Mouse (Mus musculus) ES-E14 (cell line): ENCODE data around the gene Mcm3ap. TPM values are rescaled to one million over a fixed set of nuclear protein-coding genes. Genes with fewer than 3 reads are reported as not detected.

Experiments used
- DNase-seq: peaks from one replicate; pipeline ENCODE4 v3.0.0-alpha.2; 2013; ENCODE audit warnings: low read depth, low spot score
- H3K27ac ChIP-seq: 2 replicates; pipeline ENCODE4 v1.5.1; 2012; ENCODE audit warnings: low read depth, mild to moderate bottlenecking, low read length, moderate library complexity, mixed read lengths; ENCODE audit not compliant: poor library complexity, insufficient read depth, severe bottlenecking
- H3K36me3 ChIP-seq: 2 replicates; pipeline ENCODE4 v1.6.1; 2012; ENCODE audit warnings: mild to moderate bottlenecking, low read length, moderate library complexity, mixed read lengths; ENCODE audit not compliant: control insufficient read depth, poor library complexity, insufficient read depth, severe bottlenecking
- H3K4me1 ChIP-seq, 2 experiments: fragments of 150-350 bp in 1 of 2; sonication (generic) in 1 of 2; 2 replicates each; pipeline ENCODE4 v1.6.1; 2012; ENCODE audit warnings: low read length in 2 of 2, mild to moderate bottlenecking in 1 of 2, mixed read lengths in 1 of 2; ENCODE audit not compliant: control insufficient read depth in 2 of 2, insufficient read depth in 2 of 2, poor library complexity in 1 of 2
- H3K4me3 ChIP-seq, 2 experiments: fragments of 150-350 bp in 1 of 2; sonication (generic) in 1 of 2; 2 replicates each; pipeline ENCODE4 v1.5.1; 2012; ENCODE audit warnings: low read length in 2 of 2, low read depth in 1 of 2, mild to moderate bottlenecking in 1 of 2, mixed read lengths in 1 of 2; ENCODE audit not compliant: insufficient read depth in 1 of 2, poor library complexity in 1 of 2, severe bottlenecking in 1 of 2
- H3K9ac ChIP-seq: 2 replicates; pipeline ENCODE4 v1.6.1; 2012; ENCODE audit warnings: low read depth, mild to moderate bottlenecking, low read length, mixed read lengths; ENCODE audit not compliant: poor library complexity, insufficient read depth, severe bottlenecking
- H3K9me3 ChIP-seq: fragments of 150-350 bp; sonication (generic); 2 replicates; pipeline ENCODE4 v1.6.1; 2012; ENCODE audit warnings: low read depth, mild to moderate bottlenecking, low read length; ENCODE audit not compliant: control insufficient read depth, insufficient read depth
- CHD2 ChIP-seq: IDR thresholded peaks from 2 replicates; pipeline ENCODE4 v1.6.1; 2014; ENCODE audit warnings: mild to moderate bottlenecking, low read depth, low read length, inconsistent platforms
- HCFC1 ChIP-seq: IDR thresholded peaks from 2 replicates; pipeline ENCODE4 v1.6.1; 2012; ENCODE audit warnings: low read length, inconsistent platforms, borderline replicate concordance; ENCODE audit not compliant: insufficient read depth
- MAFK ChIP-seq: IDR thresholded peaks from 2 replicates; pipeline ENCODE4 v1.6.1; 2014; ENCODE audit warnings: mild to moderate bottlenecking, low read depth, low read length, inconsistent platforms; ENCODE audit not compliant: insufficient read depth
- ZC3H11A ChIP-seq: IDR thresholded peaks from 2 replicates; pipeline ENCODE4 v1.6.1; 2012; ENCODE audit warnings: low read depth, mild to moderate bottlenecking, inconsistent platforms, low read length, borderline replicate concordance
- ZNF384 ChIP-seq: IDR thresholded peaks from 2 replicates; pipeline ENCODE4 v1.6.1; 2012; ENCODE audit warnings: low read depth, low read length, inconsistent platforms
- in situ Hi-C, 2 experiments: fragments of 600-800 bp; cut with MboI; formaldehyde crosslinking; loops; one replicate each; pipeline ENCODE4 v1.15.1; 2025; ENCODE audit warnings: low sequenced_read_pairs in 2 of 2, inconsistent platforms in 1 of 2; ENCODE audit not compliant: unreplicated experiment in 2 of 2
- total RNA-seq: library from RNA; depleted of rRNA; stranded (reverse); fragments of 300-350 nt; gene quantifications from 2 replicates; pipeline ENCODE4 v1.2.3, GENCODE M21; 2012

The Mcm3ap gene
- total RNA-seq, 1 experiment, result 94.6 TPM

DNA sequence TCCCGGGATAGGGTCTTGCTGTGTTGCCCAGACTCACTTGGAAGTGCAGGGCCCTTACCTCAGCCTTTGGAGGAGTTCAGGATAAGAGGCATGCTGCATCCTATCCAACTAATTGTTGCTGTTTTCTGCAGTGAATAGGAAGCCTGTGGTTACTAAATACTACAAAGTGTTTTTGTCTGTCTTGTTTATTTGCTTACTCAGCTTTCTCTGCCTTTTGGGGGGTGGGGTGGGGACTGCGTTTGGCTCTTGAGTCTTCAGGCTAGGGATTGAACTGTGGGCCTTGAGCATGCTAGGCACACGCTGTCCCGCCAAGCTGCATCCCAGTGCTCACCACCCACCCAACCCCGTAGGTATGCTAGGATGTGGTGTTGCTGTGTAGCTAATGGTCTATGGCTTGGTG, 5.0 kb downstream of the Mcm3ap start:
- no peak overlapping the region for H3K4me3 ChIP-seq
- TF ChIP-seq MAFK (peak; percentile 64; the same call in 1 of the 2 replicates), ZC3H11A (no peak)
- no peak for DNase-seq
- in situ Hi-C loops, result no loop called here
- peaks cover 0 to 5% of the 10 kb centered on the region in 2 experiments; a peak in 1 of 4 replicates for H3K4me1 ChIP-seq
- no peaks in the 10 kb centered on the region for H3K9me3 ChIP-seq
- H3K36me3 ChIP-seq, result peaks cover 33% of the 10 kb centered on the region
- no peak overlapping the region for H3K27ac ChIP-seq
- no peak overlapping the region; the same call in 1 of the 2 replicates for H3K9ac ChIP-seq

- in situ Hi-C loops, result no loop called here
- Histone ChIP-seq H3K4me1 (no peaks in the 10 kb centered on the region; a peak in 1 of 4 replicates), H3K27ac (peak overlapping the region; percentile 64), H3K9me3 (no peaks in the 10 kb centered on the region), H3K36me3 (peaks cover 57% of the 10 kb centered on the region), H3K9ac (peak overlapping the region; percentile 69), H3K4me3 (peak overlapping the region; percentile 56 to 58)
- TF ChIP-seq ZNF384 (peak; percentile 5), CHD2 (no peak)
- no peak for DNase-seq
Measured at GRCm38 (mm10) chr10:76480851-76481250, 12.1 kb downstream of the Mcm3ap start.

DNA sequence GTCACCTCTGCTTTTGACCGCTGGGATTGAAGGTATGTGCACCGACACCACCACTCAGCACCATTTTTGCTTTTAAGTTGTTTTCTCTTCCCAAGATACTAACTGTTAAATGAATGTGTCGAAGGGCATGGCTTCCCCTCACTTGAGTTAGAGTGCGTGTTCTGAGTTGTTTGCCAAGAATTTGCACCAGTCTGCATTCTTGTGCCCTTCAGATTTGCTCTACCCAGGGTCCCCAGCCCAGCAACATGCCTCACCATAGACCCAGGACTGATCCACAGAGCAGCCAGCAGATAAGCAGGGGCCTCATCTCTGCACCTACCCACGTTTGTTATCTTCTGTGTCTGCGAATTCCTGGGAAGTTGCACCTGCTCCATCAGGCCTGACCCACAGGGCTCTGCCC, 12.8 kb downstream of the Mcm3ap start:
- peaks cover 59% of the 10 kb centered on the region for H3K36me3 ChIP-seq
- no peak for DNase-seq
- TF ChIP-seq CHD2 (no peak), MAFK (no peak), HCFC1 (no peak)

GRCm38 (mm10) chr10:76486302-76486701, 17.6 kb downstream of the Mcm3ap start:
- Histone ChIP-seq H3K27ac (no peak overlapping the region), H3K4me1 (no peaks in the 10 kb centered on the region; a peak in 1 of 4 replicates), H3K9me3 (no peaks in the 10 kb centered on the region), H3K36me3 (peaks cover 73% of the 10 kb centered on the region), H3K4me3 (no peak overlapping the region), H3K9ac (no peak overlapping the region)
- in situ Hi-C loops, result no loop called here
- DNase-seq, result no peak
- TF ChIP-seq ZC3H11A, result no peak
- TF ChIP-seq ZNF384, result no peak
- no peak for TF ChIP-seq CHD2
- TF ChIP-seq HCFC1, result no peak
- no peak for TF ChIP-seq MAFK

More for the DNA sequence above, 12.8 kb downstream of the Mcm3ap start:
- H3K4me3 ChIP-seq, result peak overlapping the region; percentile 56 to 58
- in situ Hi-C loops, result no loop called here
- no peaks in the 10 kb centered on the region; a peak in 1 of 4 replicates for H3K4me1 ChIP-seq
- peak overlapping the region; percentile 64 for H3K27ac ChIP-seq
- no peaks in the 10 kb centered on the region for H3K9me3 ChIP-seq
- H3K9ac ChIP-seq, result peak overlapping the region; percentile 69; the same call in 1 of the 2 replicates

DNA sequence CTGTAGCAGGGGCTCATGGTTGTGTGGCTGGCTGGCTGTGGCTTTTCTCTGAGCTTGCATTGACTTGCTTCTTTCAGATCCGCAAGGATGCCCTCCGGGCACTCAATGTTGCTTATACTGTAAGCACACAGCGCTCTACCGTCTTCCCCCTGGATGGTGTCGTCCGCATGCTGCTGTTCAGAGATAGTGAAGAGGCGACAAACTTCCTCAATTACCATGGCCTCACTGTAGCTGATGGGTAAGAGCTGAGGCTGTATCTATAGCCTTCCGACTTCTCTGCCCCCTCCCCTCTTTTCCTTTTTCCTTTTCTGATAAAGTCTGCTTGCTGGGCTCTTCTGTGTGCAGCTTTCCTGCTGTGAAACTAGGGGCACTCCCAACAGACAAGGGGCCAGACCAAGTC, 19.5 kb downstream of the Mcm3ap start:
- H3K36me3 ChIP-seq, result peaks cover 64% of the 10 kb centered on the region
- TF ChIP-seq HCFC1 (no peak), CHD2 (no peak), ZNF384 (no peak), ZC3H11A (no peak), MAFK (no peak)
- H3K9ac ChIP-seq, result no peak overlapping the region
- in situ Hi-C loops, result no loop called here
- DNase-seq, result no peak
- H3K9me3 ChIP-seq, result no peaks in the 10 kb centered on the region
- H3K4me1 ChIP-seq, result peaks cover 0 to 2% of the 10 kb centered on the region in 2 experiments; a peak in 1 of 4 replicates
- no peak overlapping the region for H3K4me3 ChIP-seq
- H3K27ac ChIP-seq, result no peak overlapping the region
